In genomic region chr11:53300330-53301166, GRCm38 (mm10) we compare ENCODE assay signal across 8 mouse cellular contexts. TPM values are rescaled to one million over a fixed set of nuclear protein-coding genes. Genes with fewer than 3 reads are reported as not detected.
DNase-seq lines count a peak whose midpoint lies in the region; ATAC-seq and TF ChIP-seq lines count a peak whose summit lies in the region.

Gene Hspa4, minus strand, starts transcription at chr11:53300457.

- peak within 1 kb of the TSS; percentile 99 for H3K4me3 ChIP-seq in C2C12 (ENCODE audit: insufficient read depth, poor library complexity, severe bottlenecking)
- H3K4me3 ChIP-seq in erythroblast, embryonic 14.5 days (replicated peaks), result peak within 1 kb of the TSS; percentile 98
- peak within 1 kb of the TSS; percentile 78 for H3K4me3 ChIP-seq in heart, embryonic 11.5 days (ENCODE audit: low read depth, low read length)
- H3K4me3 ChIP-seq in kidney, embryonic 16.5 days (ENCODE audit: low read length), result peak within 1 kb of the TSS; percentile 100
- peak within 1 kb of the TSS; percentile 81 for H3K4me3 ChIP-seq in liver, adult 2 months (ENCODE audit: insufficient read depth, low read depth, low read length)
- H3K4me3 ChIP-seq in myocyte, result peak within 1 kb of the TSS; percentile 84

- WGBS in heart, embryonic 11.5 days (ENCODE audit: insufficient replicate concordance), result under 1% methylated on average over 56 of the region's 58 CpGs
- WGBS in kidney, embryonic 16.5 days, result under 1% methylated on average over 58 of the region's 58 CpGs
- 1% methylated on average over 58 of the region's 58 CpGs for WGBS in liver, adult 2 months

- H3K79me2 ChIP-seq in C2C12 (ENCODE audit: control insufficient read depth, insufficient read depth), result peaks cover 48% of the 10 kb centered on the region
- peaks cover 20% of the 10 kb centered on the region; the same call in 1 of the 2 replicates for H3K79me2 ChIP-seq in liver, adult 2 months (ENCODE audit: control insufficient read depth, insufficient read depth, low read length)
- peaks cover 45% of the 10 kb centered on the region for H3K79me2 ChIP-seq in myocyte (ENCODE audit: control insufficient read depth, insufficient read depth)

- peak within 1 kb of the TSS; percentile 98 for H3ac ChIP-seq in C2C12 (ENCODE audit: control insufficient read depth, insufficient read length, low read depth)
- peak within 1 kb of the TSS; percentile 91 for H3ac ChIP-seq in myocyte (ENCODE audit: control insufficient read depth, insufficient read length)

- H3K9me3 ChIP-seq in erythroblast, embryonic 14.5 days (ENCODE audit: control insufficient read depth, low read length), result no peaks in the 10 kb centered on the region
- H3K9me3 ChIP-seq in heart, embryonic 11.5 days (replicated peaks; ENCODE audit: control insufficient read depth, low read length), result no peaks in the 10 kb centered on the region
- no peaks in the 10 kb centered on the region for H3K9me3 ChIP-seq in kidney, embryonic 16.5 days (ENCODE audit: low read length)

- TF ChIP-seq CTCF in C2C12 (IDR thresholded peaks at IDR 0.05; ENCODE audit: control insufficient read depth, insufficient read depth, insufficient read length), result no peak
- TF ChIP-seq CTCF in brain, embryonic 14.5 days (IDR thresholded peaks at IDR 0.05; ENCODE audit: borderline replicate concordance, extremely low read depth, insufficient read depth, insufficient read length), result no peak
- TF ChIP-seq CTCF in liver, adult 2 months (IDR thresholded peaks at IDR 0.05; ENCODE audit: low read depth, low read length), result no peak

- H3K27ac ChIP-seq in heart, embryonic 11.5 days (ENCODE audit: low read depth, low read length), result peak within 1 kb of the TSS; percentile 99
- peak within 1 kb of the TSS; percentile 99 for H3K27ac ChIP-seq in kidney, embryonic 16.5 days (ENCODE audit: low read length)
- H3K27ac ChIP-seq in liver, adult 2 months (replicated peaks; ENCODE audit: insufficient read depth, low read depth, low read length), result peak within 1 kb of the TSS; percentile 92

- H3K27me3 ChIP-seq in C2C12 (ENCODE audit: control insufficient read depth, insufficient read depth, insufficient read length) (no peaks in the 10 kb centered on the region), myocyte (ENCODE audit: control insufficient read depth, insufficient read depth, insufficient read length) (no peaks in the 10 kb centered on the region)
- no peaks in the 10 kb centered on the region for H3K27me3 ChIP-seq in erythroblast, embryonic 14.5 days (ENCODE audit: control insufficient read depth)
- H3K27me3 ChIP-seq in heart, embryonic 11.5 days (ENCODE audit: control insufficient read depth, insufficient read depth, low read length), result no peaks in the 10 kb centered on the region
- H3K27me3 ChIP-seq in kidney, embryonic 16.5 days (ENCODE audit: insufficient read depth, low read length), result no peaks in the 10 kb centered on the region
- no peaks in the 10 kb centered on the region for H3K27me3 ChIP-seq in liver, adult 2 months (ENCODE audit: control insufficient read depth, insufficient read depth, low read length)
- H3K27me3 ChIP-seq in splenic B cell, adult 2 months (ENCODE audit: control insufficient read depth, insufficient read depth, low read length, poor library complexity, severe bottlenecking), result no peaks in the 10 kb centered on the region; the same call in 1 of the 2 replicates

- peak; percentile 100 for DNase-seq in brain, embryonic 14.5 days (ENCODE audit: low read depth)
- DNase-seq in liver, adult 2 months (ENCODE audit: extremely low read depth, low read depth, low spot score), result peak; percentile 93
- DNase-seq in splenic B cell, adult 2 months (ENCODE audit: low read depth, low spot score), result peak; percentile 100

- peak within 1 kb of the TSS; percentile 91 for H3K9ac ChIP-seq in heart, embryonic 11.5 days (ENCODE audit: low read depth, low read length)
- peak within 1 kb of the TSS; percentile 96 for H3K9ac ChIP-seq in kidney, embryonic 16.5 days (replicated peaks; ENCODE audit: low read length)
- peak within 1 kb of the TSS; percentile 91 for H3K9ac ChIP-seq in liver, adult 2 months (ENCODE audit: low read depth, low read length)

- H3K79me3 ChIP-seq in C2C12 (ENCODE audit: low read depth), result peaks cover 41% of the 10 kb centered on the region

- H3K36me3 ChIP-seq in C2C12 (ENCODE audit: control insufficient read depth, insufficient read depth), result peaks cover 35% of the 10 kb centered on the region
- peaks cover 24% of the 10 kb centered on the region for H3K36me3 ChIP-seq in erythroblast, embryonic 14.5 days (ENCODE audit: control insufficient read depth)
- no peaks in the 10 kb centered on the region; the same call in 1 of the 2 replicates for H3K36me3 ChIP-seq in heart, embryonic 11.5 days (ENCODE audit: control insufficient read depth, insufficient read depth, low read length)
- no peaks in the 10 kb centered on the region for H3K36me3 ChIP-seq in kidney, embryonic 16.5 days (ENCODE audit: insufficient read depth, low read length)
- 0 out of 2 replicates have a peak, but pooled peaks cover 3% of the 10 kb centered on the region for H3K36me3 ChIP-seq in liver, adult 2 months (ENCODE audit: control insufficient read depth, insufficient read depth, low read length)
- no peaks in the 10 kb centered on the region for H3K36me3 ChIP-seq in myocyte (ENCODE audit: control insufficient read depth, insufficient read depth)
- H3K36me3 ChIP-seq in splenic B cell, adult 2 months (ENCODE audit: control insufficient read depth, insufficient read depth, low read length, poor library complexity, severe bottlenecking), result no peaks in the 10 kb centered on the region

- peak within 1 kb of the TSS; percentile 73 for H3K4me2 ChIP-seq in heart, embryonic 11.5 days
- H3K4me2 ChIP-seq in kidney, embryonic 16.5 days (replicated peaks; ENCODE audit: low read depth, low read length), result peak within 1 kb of the TSS; percentile 80
- H3K4me2 ChIP-seq in myocyte (ENCODE audit: low read depth), result peak within 1 kb of the TSS; percentile 98

- peak; percentile 75 for TF ChIP-seq POLR2A in brain, embryonic 14.5 days (IDR thresholded peaks at IDR 0.05; ENCODE audit: borderline replicate concordance, extremely low read depth, insufficient read depth, insufficient read length, poor library complexity, severe bottlenecking)
- peak; percentile 91 for TF ChIP-seq POLR2A in liver, adult 2 months (IDR thresholded peaks at IDR 0.05; ENCODE audit: extremely low read depth, insufficient read depth, low read length)
- peak; percentile 66 for TF ChIP-seq POLR2A in myocyte (IDR thresholded peaks at IDR 0.05; ENCODE audit: insufficient read length, low read depth)

- H3K4me1 ChIP-seq in erythroblast, embryonic 14.5 days (ENCODE audit: control insufficient read depth), result peaks cover 44% of the 10 kb centered on the region
- H3K4me1 ChIP-seq in heart, embryonic 11.5 days (ENCODE audit: control insufficient read depth, insufficient read depth, low read length), result peaks cover 24% of the 10 kb centered on the region
- peaks cover 31% of the 10 kb centered on the region for H3K4me1 ChIP-seq in kidney, embryonic 16.5 days (ENCODE audit: insufficient read depth, low read length)
- peaks cover 23% of the 10 kb centered on the region for H3K4me1 ChIP-seq in liver, adult 2 months (ENCODE audit: control insufficient read depth, insufficient read depth, low read length)

- ATAC-seq in heart, embryonic 11.5 days (replicated peaks; ENCODE audit: insufficient number of reproducible peaks, low FRiP score, low TSS enrichment), result peak; percentile 91
- ATAC-seq in kidney, embryonic 16.5 days (ENCODE audit: low FRiP score, low TSS enrichment), result peak; percentile 95

TF ChIP-seq in C2C12, 6 proteins besides CTCF, POLR2A, EP300 and RAD21:
- no peak for TF ChIP-seq CEBPB (IDR thresholded peaks at IDR 0.05; ENCODE audit: low read depth)
- peak; percentile 34 for TF ChIP-seq MAX (IDR thresholded peaks at IDR 0.05)
- TF ChIP-seq MYOD1 (IDR thresholded peaks at IDR 0.05; ENCODE audit: control insufficient read depth, insufficient read length, low read depth), result no peak
- TF ChIP-seq MYOG (IDR thresholded peaks at IDR 0.05; ENCODE audit: control insufficient read depth, extremely low read depth, insufficient read length), result no peak

TF ChIP-seq in myocyte, 11 proteins besides CTCF, POLR2A, EP300 and RAD21:
- TF ChIP-seq USF1 (IDR thresholded peaks at IDR 0.05; ENCODE audit: low read depth) (no peak), SRF (IDR thresholded peaks at IDR 0.05; ENCODE audit: control insufficient read depth, insufficient read length, low read depth) (peak; percentile 71), POLR2AphosphoS2 (IDR thresholded peaks at IDR 0.05; ENCODE audit: insufficient read length, low read depth) (peak; percentile 74)

RNA-seq across cellular contexts. Expression of gene Hspa4, which starts in this region (rescaled TPM):
- 112 TPM for polyA plus RNA-seq in C2C12 (2012; fragmentation: generic; extraction: Trizol)
- 59.4 and 91.9 TPM in 2 replicates for polyA plus RNA-seq in brain, embryonic 14.5 days (2012; rRNA removed)
- 0.89 and 0.97 TPM in 2 replicates for polyA plus RNA-seq in erythroblast, embryonic 14.5 days (2012)
- 84.1 and 101 TPM in 2 replicates for polyA plus RNA-seq in heart, embryonic 11.5 days (2014; fragmentation: Nextera tagmentation; extraction: Ambion mirVana)
- 82.7 and 85.1 TPM in 2 replicates for polyA plus RNA-seq in kidney, embryonic 16.5 days (2015; fragmentation: Nextera tagmentation; extraction: Ambion mirVana)
- total RNA-seq in liver, adult 2 months (2014; rRNA removed), result 44.6 and 55.9 TPM in 2 replicates
- 16.6 and 17.9 TPM in 2 replicates for polyA plus RNA-seq in liver, adult 2 months (2012; rRNA removed)
- polyA plus RNA-seq in myocyte (2012; fragmentation: generic; extraction: Trizol), result 99.3 TPM

Comparison
In these comparisons a context has a peak if more than half of its experiments do, and no peak if none do; other contexts are left out.
1. Peak in every context shown above with its lines: DNase-seq, ATAC-seq, H3K4me3 ChIP-seq and H3K27ac ChIP-seq.